Mouse (Mus musculus): ENCODE data around the gene Gucy1b2. TPM values are rescaled to one million over a fixed set of nuclear protein-coding genes. Genes with fewer than 3 reads are reported as not detected.

Gucy1b2 gene
- polyA plus RNA-seq, 1 experiment from 2014 or later = 0.20 TPM

DNA sequence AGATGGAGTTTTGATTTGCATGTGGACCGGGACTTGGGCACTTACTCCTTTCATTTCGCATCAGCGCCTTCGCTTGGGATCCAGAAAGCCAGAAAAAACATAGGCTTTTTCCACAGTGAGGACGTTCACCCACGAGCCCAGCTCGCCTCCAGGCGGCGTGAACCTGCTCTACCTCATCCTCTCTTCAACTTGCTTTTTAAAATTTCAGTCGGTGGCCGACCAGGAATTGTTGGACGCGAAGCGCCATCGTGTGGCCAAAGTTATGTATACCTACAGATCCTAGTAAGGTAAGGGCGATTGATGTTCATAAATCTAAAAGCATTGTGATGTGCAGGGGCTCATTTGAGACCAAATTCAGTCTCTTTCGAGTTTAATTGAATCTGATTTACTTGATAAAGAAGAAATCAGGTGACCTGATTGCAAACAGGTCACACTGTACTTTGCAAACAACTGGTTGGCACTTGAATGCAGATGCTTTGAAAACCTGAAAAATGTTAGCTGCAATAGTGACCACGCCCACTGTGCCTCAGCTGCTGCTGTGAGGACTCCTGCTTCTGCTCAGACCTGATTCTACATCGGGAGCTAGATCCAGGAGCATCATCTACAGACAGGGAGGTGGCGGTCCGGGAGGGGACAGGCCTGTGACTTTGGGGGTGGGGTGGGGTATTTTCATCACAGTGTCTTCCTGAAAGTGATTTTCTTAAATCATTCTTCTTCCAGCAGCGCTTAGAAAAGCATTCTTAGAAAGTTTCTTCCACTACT is 1.5 kb upstream of the Gucy1b2 start:
- ATAC-seq (ENCODE audit: insufficient number of reproducible peaks, insufficient read depth, low FRiP score, low read depth) = peak; percentile 69; the same call in 1 of the 2 replicates
- Histone ChIP-seq H3K4me1 (ENCODE audit: control insufficient read depth in 2 of 2, insufficient read depth in 2 of 2, low read length in 2 of 2) (peaks cover 8 to 11% of the 10 kb centered on the region in 2 experiments), H3K4me2 (ENCODE audit: low read length) (peak overlapping the region; percentile 55), H3K4me3 (ENCODE audit: control insufficient read depth in 1 of 2, insufficient read depth in 1 of 2, low read depth in 1 of 2, low read length in 2 of 2) (peak overlapping the region in 1 of 2 experiments; percentile 18; a peak in 1 of 4 replicates), H3K27ac (replicated peaks in 1 of 2; ENCODE audit: control insufficient read depth in 1 of 2, insufficient read depth in 1 of 2, low read depth in 2 of 2, low read length in 2 of 2) (no peak overlapping the region), H3K9me3 (ENCODE audit: control insufficient read depth, low read length) (no peaks in the 10 kb centered on the region), H3K9ac (ENCODE audit: low read length) (peak overlapping the region; percentile 34; the same call in 1 of the 2 replicates), H3K27me3 (ENCODE audit: control insufficient read depth, insufficient read depth, low read length) (no peaks in the 10 kb centered on the region), H3K36me3 (ENCODE audit: control insufficient read depth, insufficient read depth, low read length) (no peaks in the 10 kb centered on the region)
- WGBS = 17% methylated on average over 22 of the region's 22 CpGs

DNA sequence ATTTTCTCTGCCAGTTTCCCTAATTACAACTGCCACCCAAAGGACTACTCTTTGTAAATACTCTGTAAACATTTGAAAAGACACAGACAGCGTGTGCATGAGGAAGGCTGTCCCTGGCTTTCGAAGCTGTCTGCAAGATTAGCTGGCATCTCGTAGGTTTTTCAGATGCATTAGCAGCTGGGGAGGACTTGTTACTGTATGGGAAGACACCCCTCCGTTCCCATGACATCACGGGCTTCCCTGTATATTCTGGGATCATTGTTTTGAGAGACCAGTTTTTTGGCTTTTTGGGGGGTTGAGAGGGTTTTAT is 564 bp downstream of the Gucy1b2 start:
- Histone ChIP-seq H3K4me2 (ENCODE audit: low read length) (no peak overlapping the region), H3K36me3 (ENCODE audit: control insufficient read depth, insufficient read depth, low read length) (no peaks in the 10 kb centered on the region), H3K4me3 (ENCODE audit: control insufficient read depth in 1 of 2, insufficient read depth in 1 of 2, low read depth in 1 of 2, low read length in 2 of 2) (no peak overlapping the region), H3K27ac (replicated peaks in 1 of 2; ENCODE audit: control insufficient read depth in 1 of 2, insufficient read depth in 1 of 2, low read depth in 2 of 2, low read length in 2 of 2) (no peak overlapping the region), H3K4me1 (ENCODE audit: control insufficient read depth in 2 of 2, insufficient read depth in 2 of 2, low read length in 2 of 2) (peaks cover 8 to 11% of the 10 kb centered on the region in 2 experiments), H3K27me3 (ENCODE audit: control insufficient read depth, insufficient read depth, low read length) (no peaks in the 10 kb centered on the region), H3K9ac (ENCODE audit: low read length) (no peak overlapping the region), H3K9me3 (ENCODE audit: control insufficient read depth, low read length) (no peaks in the 10 kb centered on the region)
- 70% methylated on average over 5 of the region's 5 CpGs for WGBS
- ATAC-seq (ENCODE audit: insufficient number of reproducible peaks, insufficient read depth, low FRiP score, low read depth) = no peak

DNA sequence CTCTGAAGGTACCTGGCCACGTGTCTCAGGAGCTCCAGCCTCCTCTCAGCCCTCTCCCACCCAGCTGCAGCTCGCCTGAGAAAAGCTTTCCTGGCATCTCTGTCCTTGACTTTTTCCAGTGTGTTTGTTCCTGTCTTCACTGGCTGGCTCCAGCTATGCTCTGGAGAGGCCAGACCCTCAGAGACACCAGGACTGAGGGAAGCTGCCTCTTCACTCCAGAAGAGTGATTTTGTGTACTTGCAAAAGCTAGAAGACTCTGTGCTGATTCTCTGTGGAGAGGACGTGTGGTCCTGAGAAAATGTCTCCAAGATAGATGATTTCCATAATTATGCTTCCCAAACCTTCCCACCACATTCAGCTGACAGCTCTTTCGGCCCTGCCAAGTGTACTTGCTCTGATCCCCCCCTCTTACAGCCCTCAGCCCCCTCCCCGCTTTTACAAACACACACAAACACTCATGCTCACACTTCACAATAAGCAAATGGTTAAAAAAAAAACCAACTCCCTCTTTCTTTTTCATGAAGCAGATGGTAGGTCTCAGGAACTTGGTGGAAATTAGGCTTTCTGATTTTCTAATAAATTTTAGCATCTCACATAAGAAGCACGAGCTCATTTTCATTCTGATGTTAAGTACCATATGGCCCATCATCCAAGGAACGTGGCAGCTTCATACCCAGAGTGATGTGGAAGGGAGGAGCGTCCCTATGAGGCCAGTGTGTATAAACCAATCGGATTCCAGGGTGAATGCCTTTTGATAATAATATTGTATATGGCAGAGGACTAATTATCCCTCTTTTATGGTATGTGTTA is 1.1 kb downstream of the Gucy1b2 start:
- H3K36me3 ChIP-seq (ENCODE audit: control insufficient read depth, insufficient read depth, low read length) = no peaks in the 10 kb centered on the region
- H3K4me1 ChIP-seq (ENCODE audit: control insufficient read depth in 2 of 2, insufficient read depth in 2 of 2, low read length in 2 of 2) = peaks cover 8 to 11% of the 10 kb centered on the region in 2 experiments
- ATAC-seq (ENCODE audit: insufficient number of reproducible peaks, insufficient read depth, low FRiP score, low read depth) = no peak
- WGBS = 65% methylated on average over 9 of the region's 9 CpGs
- no peaks in the 10 kb centered on the region for H3K27me3 ChIP-seq (ENCODE audit: control insufficient read depth, insufficient read depth, low read length)
- no peak overlapping the region for H3K27ac ChIP-seq (replicated peaks in 1 of 2; ENCODE audit: control insufficient read depth in 1 of 2, insufficient read depth in 1 of 2, low read depth in 2 of 2, low read length in 2 of 2)
- no peak overlapping the region for H3K9ac ChIP-seq (ENCODE audit: low read length)
- H3K4me2 ChIP-seq (ENCODE audit: low read length) = no peak overlapping the region
- H3K4me3 ChIP-seq (ENCODE audit: control insufficient read depth in 1 of 2, insufficient read depth in 1 of 2, low read depth in 1 of 2, low read length in 2 of 2) = no peak overlapping the region
- H3K9me3 ChIP-seq (ENCODE audit: control insufficient read depth, low read length) = no peaks in the 10 kb centered on the region

DNA sequence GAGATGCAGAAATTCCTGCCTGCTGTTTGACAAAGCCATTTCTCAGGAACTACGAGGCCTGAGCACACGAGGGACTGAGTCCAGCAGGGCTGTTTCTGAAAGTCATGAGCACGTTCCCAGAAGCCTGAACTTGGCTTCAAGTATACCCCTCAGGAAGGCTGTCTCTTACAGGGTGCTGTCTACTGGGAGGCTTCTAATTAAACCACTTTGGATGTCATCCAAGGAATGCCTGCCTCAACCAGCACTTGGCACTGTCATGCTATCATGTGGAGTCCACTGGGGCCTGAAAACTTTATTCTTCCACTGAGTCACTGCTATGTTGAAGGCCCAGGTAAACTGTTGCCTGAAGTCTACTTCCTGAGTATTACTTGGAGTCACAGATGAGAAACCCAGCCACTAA is 2.0 kb downstream of the Gucy1b2 start:
- H3K27ac ChIP-seq (replicated peaks in 1 of 2; ENCODE audit: control insufficient read depth in 1 of 2, insufficient read depth in 1 of 2, low read depth in 2 of 2, low read length in 2 of 2) = no peak overlapping the region
- WGBS = 37% methylated on average over 3 of the region's 3 CpGs
- no peak overlapping the region for H3K4me3 ChIP-seq (ENCODE audit: control insufficient read depth in 1 of 2, insufficient read depth in 1 of 2, low read depth in 1 of 2, low read length in 2 of 2)
- H3K27me3 ChIP-seq (ENCODE audit: control insufficient read depth, insufficient read depth, low read length) = no peaks in the 10 kb centered on the region
- peaks cover 8 to 11% of the 10 kb centered on the region in 2 experiments for H3K4me1 ChIP-seq (ENCODE audit: control insufficient read depth in 2 of 2, insufficient read depth in 2 of 2, low read length in 2 of 2)
- H3K9ac ChIP-seq (ENCODE audit: low read length) = no peak overlapping the region
- no peak for ATAC-seq (ENCODE audit: insufficient number of reproducible peaks, insufficient read depth, low FRiP score, low read depth)
- no peak overlapping the region for H3K4me2 ChIP-seq (ENCODE audit: low read length)
- no peaks in the 10 kb centered on the region for H3K36me3 ChIP-seq (ENCODE audit: control insufficient read depth, insufficient read depth, low read length)
- no peaks in the 10 kb centered on the region for H3K9me3 ChIP-seq (ENCODE audit: control insufficient read depth, low read length)

GRCm38 (mm10) chr14:62453276-62453675 is 2.8 kb downstream of the Gucy1b2 start:
- no peak overlapping the region for H3K9ac ChIP-seq (ENCODE audit: low read length)
- no peaks in the 10 kb centered on the region for H3K36me3 ChIP-seq (ENCODE audit: control insufficient read depth, insufficient read depth, low read length)
- H3K4me3 ChIP-seq (ENCODE audit: control insufficient read depth in 1 of 2, insufficient read depth in 1 of 2, low read depth in 1 of 2, low read length in 2 of 2) = no peak overlapping the region
- H3K4me1 ChIP-seq (ENCODE audit: control insufficient read depth in 2 of 2, insufficient read depth in 2 of 2, low read length in 2 of 2) = peaks cover 8 to 11% of the 10 kb centered on the region in 2 experiments
- H3K27me3 ChIP-seq (ENCODE audit: control insufficient read depth, insufficient read depth, low read length) = no peaks in the 10 kb centered on the region
- 70% methylated on average over 11 of the region's 11 CpGs for WGBS
- H3K27ac ChIP-seq (replicated peaks in 1 of 2; ENCODE audit: control insufficient read depth in 1 of 2, insufficient read depth in 1 of 2, low read depth in 2 of 2, low read length in 2 of 2) = no peak overlapping the region
- H3K9me3 ChIP-seq (ENCODE audit: control insufficient read depth, low read length) = no peaks in the 10 kb centered on the region
- no peak for ATAC-seq (ENCODE audit: insufficient number of reproducible peaks, insufficient read depth, low FRiP score, low read depth)
- H3K4me2 ChIP-seq (ENCODE audit: low read length) = no peak overlapping the region

DNA sequence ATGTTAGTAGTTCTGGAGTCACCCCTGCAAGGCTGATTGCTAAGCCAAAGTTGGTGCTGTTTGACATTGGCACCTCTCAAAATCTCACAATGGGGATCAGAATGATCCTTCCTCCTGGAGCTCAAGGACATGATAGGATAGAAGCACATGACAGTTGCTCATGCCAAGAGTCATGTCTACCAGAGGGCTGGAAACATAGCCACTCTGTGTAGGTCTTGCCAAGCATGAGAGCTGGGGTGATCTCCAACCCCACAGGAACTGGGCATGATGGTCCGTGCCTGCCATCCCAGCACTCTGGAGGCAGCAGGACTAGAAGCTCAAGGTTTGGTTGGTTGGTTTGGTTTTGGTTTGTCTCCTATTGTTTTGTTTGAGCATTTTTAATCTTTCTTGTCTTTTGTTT is 5.4 kb downstream of the Gucy1b2 start:
- Histone ChIP-seq H3K4me2 (ENCODE audit: low read length) (no peak overlapping the region), H3K9ac (ENCODE audit: low read length) (no peak overlapping the region), H3K27me3 (ENCODE audit: control insufficient read depth, insufficient read depth, low read length) (no peaks in the 10 kb centered on the region), H3K27ac (replicated peaks in 1 of 2; ENCODE audit: control insufficient read depth in 1 of 2, insufficient read depth in 1 of 2, low read depth in 2 of 2, low read length in 2 of 2) (no peak overlapping the region), H3K4me1 (ENCODE audit: control insufficient read depth in 2 of 2, insufficient read depth in 2 of 2, low read length in 2 of 2) (peaks cover 0 to 7% of the 10 kb centered on the region in 2 experiments; a peak in 2 of 4 replicates), H3K4me3 (ENCODE audit: control insufficient read depth in 1 of 2, insufficient read depth in 1 of 2, low read depth in 1 of 2, low read length in 2 of 2) (no peak overlapping the region), H3K9me3 (ENCODE audit: control insufficient read depth, low read length) (no peaks in the 10 kb centered on the region), H3K36me3 (ENCODE audit: control insufficient read depth, insufficient read depth, low read length) (no peaks in the 10 kb centered on the region)
- no peak for ATAC-seq (ENCODE audit: insufficient number of reproducible peaks, insufficient read depth, low FRiP score, low read depth)
- 90% methylated on average over 1 of the region's 1 CpGs for WGBS

DNA sequence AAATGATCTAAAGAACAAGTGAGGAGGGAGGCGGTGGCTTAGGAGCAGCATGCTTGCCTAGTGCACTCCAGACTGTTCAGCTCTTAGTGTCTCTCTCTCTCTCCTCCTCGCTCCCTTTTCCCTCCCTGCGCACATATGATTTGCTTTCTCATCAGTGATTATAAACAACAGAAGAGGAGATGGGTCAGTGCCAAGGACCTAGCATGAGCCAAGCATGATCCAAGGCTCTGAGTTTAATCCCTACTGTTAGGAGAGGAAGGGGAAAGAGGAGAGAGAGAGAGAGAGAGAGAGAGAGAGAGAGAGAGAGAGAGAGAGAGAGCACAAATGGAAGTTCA is 8.9 kb downstream of the Gucy1b2 start:
- Histone ChIP-seq H3K27ac (replicated peaks in 1 of 2; ENCODE audit: control insufficient read depth in 1 of 2, insufficient read depth in 1 of 2, low read depth in 2 of 2, low read length in 2 of 2) (no peak overlapping the region), H3K4me1 (ENCODE audit: control insufficient read depth in 2 of 2, insufficient read depth in 2 of 2, low read length in 2 of 2) (no peaks in the 10 kb centered on the region), H3K27me3 (ENCODE audit: control insufficient read depth, insufficient read depth, low read length) (no peaks in the 10 kb centered on the region), H3K4me2 (ENCODE audit: low read length) (no peak overlapping the region), H3K36me3 (ENCODE audit: control insufficient read depth, insufficient read depth, low read length) (no peaks in the 10 kb centered on the region), H3K9me3 (ENCODE audit: control insufficient read depth, low read length) (no peaks in the 10 kb centered on the region), H3K4me3 (ENCODE audit: control insufficient read depth in 1 of 2, insufficient read depth in 1 of 2, low read depth in 1 of 2, low read length in 2 of 2) (no peak overlapping the region), H3K9ac (ENCODE audit: low read length) (no peak overlapping the region)
- ATAC-seq (ENCODE audit: insufficient number of reproducible peaks, insufficient read depth, low FRiP score, low read depth) = no peak
- 86% methylated on average over 3 of the region's 3 CpGs for WGBS

All from heart, embryonic 14.5 days (tissue).